Mouse (Mus musculus) thymus, postnatal 4 days (tissue): Measurements from ENCODE around the gene Lax1.

Experiments used
- DNase-seq: peaks from one replicate; pipeline ENCODE4 v3.0.0; 2021

Gene Lax1

DNA sequence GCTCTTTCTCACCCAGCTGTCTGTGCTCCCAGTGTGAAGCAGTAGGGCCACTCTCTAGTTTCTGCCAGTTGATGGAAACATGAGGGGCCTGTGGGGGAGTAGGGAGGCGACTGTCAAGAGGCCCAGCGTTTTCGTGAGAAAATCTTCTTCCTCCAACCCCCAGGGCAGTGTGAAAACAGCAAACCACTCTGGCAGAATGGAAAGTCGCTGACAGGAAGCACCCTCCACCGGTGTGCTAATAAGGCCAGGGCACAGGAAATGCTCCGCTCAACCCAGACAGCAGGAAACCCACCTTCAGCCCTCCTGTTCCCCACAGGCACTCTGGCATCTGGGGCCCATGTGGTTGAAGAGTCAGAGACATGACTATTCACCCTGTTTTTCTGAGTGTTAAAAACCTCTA, at the start of gene Lax1:
TSS of gene Lax1 (minus strand) at position 212 of the 400 bp plus-strand sequence.
- peak; percentile 75 for DNase-seq

- no peak for DNase-seq
These were observed 46.8 kb upstream of the Lax1 start for GRCm38 (mm10) chr1:133736664-133737063.

DNA sequence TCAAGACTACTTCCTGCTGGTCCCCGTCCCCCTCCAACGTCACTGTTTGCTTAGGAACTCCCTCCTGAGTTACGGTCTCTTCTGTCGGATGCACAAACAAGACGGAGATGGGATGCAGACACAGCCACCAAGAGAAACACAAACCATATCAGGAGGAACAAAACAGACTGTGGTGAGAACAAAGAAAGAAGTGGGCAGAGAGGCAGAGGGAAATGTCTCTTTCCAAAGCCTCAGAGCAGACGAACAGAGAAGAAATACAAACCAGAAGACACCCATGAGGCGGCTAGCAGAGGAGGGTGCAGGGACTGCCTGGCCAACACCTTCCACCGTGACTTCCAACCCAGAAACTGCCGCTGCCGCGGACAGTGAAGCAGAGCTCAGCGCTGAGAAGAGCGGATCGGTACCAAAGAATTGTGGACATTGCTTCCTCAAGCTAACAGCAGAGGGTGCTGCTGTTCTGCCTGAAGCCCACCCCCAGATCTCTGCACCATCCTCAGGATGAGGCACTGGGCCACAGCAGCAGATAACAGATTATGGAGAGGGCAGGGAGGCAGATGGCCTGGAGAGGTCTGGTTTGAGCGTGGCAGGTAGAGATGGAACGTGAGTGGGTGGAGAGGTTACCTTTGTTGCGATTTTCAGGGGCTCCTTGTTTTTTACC, 46.2 kb upstream of the Lax1 start:
- DNase-seq = peak; percentile 65

GRCm38 (mm10) chr1:133732814-133733213, 42.9 kb upstream of the Lax1 start:
- DNase-seq = no peak

DNA sequence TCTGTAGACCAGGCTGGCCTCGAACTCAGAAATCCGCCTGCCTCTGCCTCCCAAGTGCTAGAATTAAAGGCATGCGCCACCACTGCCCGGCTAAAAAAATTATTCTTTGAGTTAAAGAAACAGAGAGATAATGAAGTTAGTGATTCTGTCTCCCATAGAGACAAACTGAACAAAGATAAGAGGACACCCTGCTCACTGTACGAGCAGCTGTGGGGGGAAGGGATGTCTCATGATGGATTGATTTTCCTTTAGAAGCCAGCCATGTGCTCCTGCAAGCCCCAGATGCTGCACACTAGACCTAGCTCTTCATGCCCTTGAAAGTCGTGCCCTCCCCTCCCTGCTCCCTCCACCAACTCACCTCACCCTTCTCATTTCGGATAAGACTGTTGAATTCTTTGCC, 38.4 kb upstream of the Lax1 start:
- DNase-seq = no peak

- DNase-seq = no peak
These were observed 30.4 kb upstream of the Lax1 start for GRCm38 (mm10) chr1:133720342-133720741.

- no peak for DNase-seq
These were observed 28.9 kb upstream of the Lax1 start for GRCm38 (mm10) chr1:133718786-133719185.

DNA sequence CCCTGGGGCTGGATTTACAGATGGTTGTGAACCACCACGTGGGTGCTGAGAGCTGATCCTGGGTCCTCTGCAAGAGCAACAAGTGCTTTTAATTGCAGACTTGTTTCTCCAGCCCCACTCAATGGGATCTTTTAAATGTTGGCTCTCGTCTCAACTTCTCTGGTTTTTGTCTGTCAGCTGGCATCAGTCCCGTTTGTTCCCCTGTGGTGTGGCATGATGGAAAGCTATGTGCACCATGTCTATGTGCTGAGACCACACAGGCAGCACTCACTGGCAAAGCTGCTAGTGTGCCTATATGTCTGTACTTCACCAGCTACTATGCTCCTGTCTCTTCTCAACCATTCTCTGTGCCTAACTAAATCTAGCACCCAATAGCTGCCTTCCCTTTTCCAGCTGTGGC, 28.4 kb upstream of the Lax1 start:
- no peak for DNase-seq

DNA sequence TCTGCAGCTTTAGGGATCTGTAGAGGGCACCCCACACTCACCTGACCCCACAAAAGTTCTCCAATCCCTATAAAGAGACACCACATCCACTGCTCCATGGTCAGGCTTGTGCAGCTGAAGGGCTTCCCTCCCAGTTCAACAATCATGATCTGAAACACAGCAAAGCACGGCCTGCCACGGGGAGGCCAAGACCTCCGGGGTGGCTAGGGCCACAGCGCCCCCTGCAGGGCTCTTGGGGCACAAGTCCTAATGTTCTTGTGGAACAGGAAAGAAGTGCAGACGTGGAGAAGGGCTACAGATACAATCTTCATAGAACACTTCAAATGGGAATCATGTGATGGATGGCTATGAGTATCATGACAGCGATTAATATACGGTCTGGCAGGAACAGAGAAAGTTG, 26.6 kb upstream of the Lax1 start:
- peak; percentile 91 for DNase-seq

DNA sequence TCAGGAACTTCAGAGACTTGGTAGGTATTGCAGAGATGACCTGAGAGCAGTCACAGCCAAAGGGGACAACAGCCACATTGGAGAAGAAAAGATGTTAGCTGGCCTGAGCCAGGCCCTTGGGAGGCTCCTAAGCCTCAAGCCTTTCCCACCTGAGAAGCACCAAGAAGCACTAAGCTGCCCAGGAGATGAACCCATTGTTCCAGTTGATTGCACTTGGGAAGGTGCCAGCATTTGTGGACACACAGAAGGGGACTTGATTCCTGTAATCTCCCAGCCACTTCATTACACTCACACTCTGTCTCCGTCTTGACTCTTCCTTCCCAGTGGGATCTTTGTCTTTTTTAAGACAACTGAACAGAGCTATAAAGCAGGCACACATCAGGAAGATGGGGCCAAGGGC, 25.3 kb upstream of the Lax1 start:
- DNase-seq = no peak

- no peak for DNase-seq
These were observed 23.1 kb upstream of the Lax1 start for GRCm38 (mm10) chr1:133713009-133713370.

DNA sequence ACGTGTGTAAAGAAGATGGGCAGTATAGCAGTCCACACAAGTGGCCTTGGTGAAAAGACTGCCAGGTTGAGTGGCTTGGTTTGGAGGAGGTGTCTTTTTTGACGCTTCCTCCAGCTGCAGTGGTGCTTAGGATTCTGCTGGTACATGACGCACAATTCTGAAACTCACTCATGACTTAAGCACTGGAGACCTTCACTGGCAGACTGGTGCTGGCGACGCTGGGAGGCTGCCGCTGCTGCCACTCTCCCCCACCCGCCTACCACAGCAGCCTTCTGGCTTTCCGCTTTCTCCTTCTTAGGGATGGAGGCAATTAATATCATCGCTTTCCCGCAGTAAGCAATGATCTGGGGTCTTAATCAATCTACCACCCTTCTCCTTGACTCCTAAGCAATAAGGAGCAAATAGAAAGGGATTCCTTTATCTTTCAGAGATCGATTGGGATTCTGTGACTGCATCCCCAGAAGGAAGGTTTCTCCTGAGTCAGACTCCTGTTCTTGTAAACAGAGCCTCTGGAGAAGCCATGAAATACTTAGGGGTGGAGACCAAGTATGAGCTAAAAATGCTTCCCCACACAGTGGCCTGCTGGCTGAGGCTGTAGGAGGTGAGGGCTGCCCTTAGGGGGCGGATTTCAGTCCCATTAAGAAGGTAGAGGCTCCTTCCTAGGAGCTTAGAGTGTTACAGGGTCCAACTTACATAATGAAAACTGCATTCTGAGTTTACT, 22.5 kb upstream of the Lax1 start:
- DNase-seq = no peak

- peak; percentile 52 for DNase-seq
These were observed 21.5 kb upstream of the Lax1 start for GRCm38 (mm10) chr1:133711376-133711775.

DNA sequence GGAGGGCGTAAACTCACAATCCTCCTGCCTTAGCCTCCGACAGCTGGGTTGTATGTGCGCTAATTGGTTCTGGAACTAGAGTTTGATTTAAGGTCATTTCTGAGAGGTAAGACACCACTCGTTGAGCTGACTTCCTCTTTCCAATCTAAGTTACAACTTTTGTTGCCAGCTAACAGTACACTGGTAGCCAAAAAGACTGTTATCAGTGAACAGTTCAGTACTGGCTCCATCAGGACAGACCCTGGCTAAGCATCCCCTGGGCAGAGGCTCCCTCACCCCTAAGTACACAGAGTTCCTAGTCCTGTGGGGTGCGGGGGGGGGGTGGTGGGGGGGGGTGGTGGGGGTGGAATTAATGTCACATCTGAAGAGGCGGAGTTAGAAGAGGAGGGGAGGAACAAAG, 21.0 kb upstream of the Lax1 start:
- no peak for DNase-seq

DNA sequence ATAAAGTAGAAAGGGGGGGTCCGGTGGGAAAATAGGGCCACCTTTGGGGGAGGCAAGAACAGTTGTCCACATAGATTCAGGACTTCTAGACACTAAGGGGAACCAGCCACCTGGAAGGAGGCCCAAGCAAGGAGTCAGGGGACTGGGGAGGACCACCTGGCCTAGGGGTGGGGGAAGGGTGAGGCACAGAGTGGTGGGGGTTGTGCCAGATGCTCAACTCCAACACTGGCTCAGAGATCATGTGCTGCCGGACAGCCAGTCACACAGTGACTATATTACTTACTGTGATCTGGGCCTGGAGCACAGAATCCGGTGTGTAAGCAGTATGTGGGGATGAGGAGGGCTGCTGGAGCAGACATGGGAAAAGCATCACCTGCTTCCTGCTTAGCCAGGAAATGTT, 19.4 kb upstream of the Lax1 start:
- peak; percentile 65 for DNase-seq

- DNase-seq = peak; percentile 62
These were observed 11.9 kb upstream of the Lax1 start for GRCm38 (mm10) chr1:133701824-133702223.

GRCm38 (mm10) chr1:133697935-133698620, 8.2 kb upstream of the Lax1 start:
- no peak for DNase-seq

DNA sequence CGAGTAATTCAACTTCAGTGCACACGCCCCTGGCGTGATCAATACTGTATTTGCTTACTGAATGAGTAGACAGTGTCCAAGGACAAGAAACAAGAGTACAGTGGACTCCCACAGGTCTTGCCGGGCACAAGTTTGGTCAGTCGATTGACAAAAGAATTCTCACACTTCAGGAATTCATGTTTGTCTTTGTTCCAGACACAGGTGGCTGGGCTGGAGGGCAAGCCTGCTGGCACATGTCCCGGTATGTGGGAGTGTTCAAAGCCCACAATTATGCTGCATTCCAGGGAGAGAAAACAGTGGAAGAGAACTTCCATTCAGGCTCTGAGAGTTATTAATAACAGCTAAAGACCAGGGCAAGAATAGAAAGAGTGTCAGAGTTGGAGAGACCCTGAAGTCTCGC, 6.0 kb upstream of the Lax1 start:
- DNase-seq = no peak

DNA sequence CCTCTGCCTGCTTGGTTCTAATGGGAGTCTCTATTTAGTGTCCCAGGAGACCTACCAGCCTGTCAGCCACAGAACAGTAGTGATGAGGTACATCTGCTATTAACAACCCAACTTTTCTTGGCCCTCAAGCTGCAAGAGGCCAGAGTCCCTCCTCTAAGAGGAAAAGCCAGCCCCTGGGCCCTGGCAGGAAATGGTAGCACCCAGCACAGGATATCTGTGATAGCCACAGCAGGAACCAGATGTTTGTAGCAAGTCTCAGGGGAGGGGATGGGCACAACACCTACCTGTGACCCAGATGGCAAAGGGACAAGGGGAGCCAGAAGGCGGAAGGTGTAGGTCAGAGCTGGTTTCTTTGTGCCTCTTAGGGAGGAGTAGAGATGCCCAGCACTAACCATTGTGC, 5.0 kb upstream of the Lax1 start:
- DNase-seq = no peak

DNA sequence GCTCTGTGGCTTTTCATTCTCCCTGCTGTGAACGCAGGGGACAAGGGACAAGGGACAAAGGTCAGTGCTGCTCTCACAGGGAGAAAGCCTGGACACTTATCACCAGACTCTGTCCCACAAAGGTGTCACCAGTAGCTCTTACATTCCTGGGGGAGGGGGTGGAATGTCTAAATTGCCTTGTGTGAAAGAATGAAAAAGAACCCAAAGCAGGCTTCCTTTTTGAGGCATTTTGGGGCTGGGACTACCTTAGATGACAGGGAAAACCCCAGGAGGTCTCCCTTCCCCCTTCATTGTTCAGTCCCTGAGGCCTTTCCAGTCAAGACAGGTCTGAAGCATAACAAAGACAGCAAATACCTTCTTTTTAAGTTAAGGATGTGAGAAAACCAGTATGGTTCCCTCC, 4.4 kb upstream of the Lax1 start:
- no peak for DNase-seq

DNA sequence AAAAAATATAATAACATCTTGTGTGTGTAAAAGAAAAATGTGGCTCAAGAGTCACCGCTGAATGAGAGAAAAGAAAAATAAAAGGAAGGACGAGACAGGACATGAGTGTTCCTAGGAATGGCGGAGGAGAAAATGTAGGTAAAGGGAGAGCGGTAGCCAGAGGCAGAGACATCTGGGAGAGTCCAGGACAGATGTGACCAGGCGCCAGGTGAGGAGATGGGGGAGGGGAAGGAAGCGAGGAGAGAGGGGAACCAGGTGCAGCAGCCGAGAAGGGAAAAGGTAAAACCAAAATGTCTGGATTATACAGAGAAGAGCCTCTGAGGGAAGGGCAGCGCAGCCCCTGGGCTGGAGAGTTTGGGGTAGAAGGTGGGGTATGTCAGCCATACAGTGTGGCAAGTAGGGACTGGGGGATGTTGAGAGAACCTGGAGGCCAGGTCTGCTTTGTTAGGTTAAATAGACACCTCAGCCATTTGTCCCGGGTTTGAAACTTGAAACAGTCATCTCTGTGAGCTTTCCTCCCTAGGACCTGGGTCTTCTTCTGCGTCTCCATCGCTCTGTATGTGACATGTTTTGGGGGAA, 3.7 kb upstream of the Lax1 start:
- no peak for DNase-seq

DNA sequence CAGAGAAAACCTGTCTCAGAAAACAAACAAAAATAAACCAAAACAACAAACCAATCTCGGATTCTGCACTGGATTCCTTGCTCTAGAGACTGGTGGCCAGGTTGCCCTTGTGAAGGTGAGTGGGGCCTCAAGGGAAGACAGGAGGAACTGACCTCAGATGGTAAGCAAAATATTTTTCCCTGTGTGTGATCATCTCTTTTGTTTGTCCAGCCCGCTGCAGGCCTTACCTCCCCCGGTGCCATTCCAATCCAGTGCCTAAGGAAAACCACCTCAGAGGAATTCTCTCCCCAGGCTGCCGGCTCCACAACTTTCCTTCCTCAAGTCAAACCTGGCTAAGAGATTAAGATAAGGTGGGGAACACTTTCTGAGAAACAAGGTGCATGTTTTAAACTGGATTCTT, 2.3 kb upstream of the Lax1 start:
- DNase-seq = no peak

DNA sequence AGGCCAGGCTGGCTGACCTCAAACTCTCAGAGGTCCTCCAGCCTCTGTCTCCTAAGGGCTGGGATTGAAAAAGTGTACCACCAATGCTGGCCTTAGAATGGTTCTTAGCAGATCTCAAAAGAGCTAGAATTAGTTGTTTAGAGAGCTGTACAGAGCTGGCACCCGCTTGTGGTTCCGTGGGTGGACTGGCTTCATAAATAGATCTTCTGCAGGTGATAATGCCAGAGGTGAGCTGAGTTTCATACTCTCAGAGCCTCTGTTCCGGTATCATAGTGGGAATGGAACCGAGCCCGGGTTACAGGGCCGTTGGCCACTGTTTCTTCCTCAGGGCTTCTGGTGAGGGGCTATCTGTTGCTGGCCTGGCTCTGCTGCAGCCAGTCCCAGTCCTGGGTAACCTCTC, 1.1 kb upstream of the Lax1 start:
- no peak for DNase-seq

GRCm38 (mm10) chr1:133688301-133688700, 1.6 kb downstream of the Lax1 start:
- DNase-seq = no peak
